Mouse (Mus musculus): ENCODE results near the gene Sec22c. TPM values are rescaled to one million over a fixed set of nuclear protein-coding genes. Genes with fewer than 3 reads are reported as not detected.

Sec22c gene
- polyA plus RNA-seq (2015; fragmentation: Nextera tagmentation; extraction: Ambion mirVana): 29.9 and 35.1 TPM in 2 replicates

DNA sequence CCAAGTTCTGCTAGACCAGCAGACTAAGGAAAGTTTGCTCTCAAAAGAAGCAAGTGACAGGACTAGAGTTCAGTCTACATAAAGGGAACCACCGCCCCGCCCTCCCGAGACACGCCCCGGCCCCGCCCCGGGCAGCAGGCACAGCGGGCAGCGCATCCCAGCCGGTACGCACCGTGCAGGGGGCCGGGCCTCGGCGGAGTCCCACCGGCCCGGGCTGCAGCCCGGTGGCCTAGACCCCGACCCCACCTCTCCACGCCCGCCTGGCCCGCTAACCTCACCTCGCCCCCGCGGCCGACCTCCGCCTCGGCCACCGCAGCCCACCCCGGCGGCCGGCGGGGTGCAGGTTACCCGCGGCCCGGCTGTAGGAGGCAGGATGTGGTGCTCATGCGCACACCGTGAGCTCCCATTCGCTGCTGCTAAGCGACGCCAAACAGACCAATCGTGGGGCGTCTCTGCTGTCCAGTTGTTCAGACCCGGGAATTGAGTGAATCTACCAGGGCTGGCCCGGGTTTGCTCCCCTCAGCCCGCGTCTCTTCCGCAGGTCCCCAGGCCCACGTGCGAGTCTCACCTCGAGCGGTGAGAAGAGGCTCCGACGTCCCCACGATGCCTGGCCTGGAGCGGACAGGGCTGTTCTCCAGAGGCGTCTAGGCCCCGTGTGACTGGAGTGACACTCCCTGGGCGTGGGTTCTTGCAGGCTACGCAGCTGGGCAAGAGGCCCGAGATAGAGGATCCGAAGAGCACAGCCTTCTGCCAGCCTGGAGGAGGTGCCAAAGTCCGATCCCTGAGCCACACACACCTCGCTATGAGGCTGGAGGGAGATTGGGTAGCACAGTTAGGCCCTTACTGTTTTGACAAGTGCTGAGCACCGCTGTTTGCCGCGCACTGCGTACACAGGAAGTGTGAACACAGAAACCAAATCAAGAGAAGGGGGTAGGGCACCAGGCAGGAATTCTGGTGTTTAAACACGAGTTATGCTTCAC, at the start of gene Sec22c:
TSS of gene Sec22c (minus strand) at position 845 of the 980 bp plus-strand sequence.
- Histone ChIP-seq H3K4me3 (peak within 1 kb of the TSS; percentile 86), H3K9me3 (replicated peaks) (no peaks in the 10 kb centered on the region), H3K4me1 (peaks cover 21% of the 10 kb centered on the region), H3K36me3 (ENCODE audit: poor library complexity, severe bottlenecking) (peaks cover 3% of the 10 kb centered on the region), H3K27ac (peak within 1 kb of the TSS; percentile 75), H3K4me2 (peak within 1 kb of the TSS; percentile 94), H3K27me3 (no peaks in the 10 kb centered on the region), H3K9ac (peak within 1 kb of the TSS; percentile 86)
- ATAC-seq: peak; percentile 98
- 1% methylated on average over 68 of the region's 69 CpGs for WGBS

DNA sequence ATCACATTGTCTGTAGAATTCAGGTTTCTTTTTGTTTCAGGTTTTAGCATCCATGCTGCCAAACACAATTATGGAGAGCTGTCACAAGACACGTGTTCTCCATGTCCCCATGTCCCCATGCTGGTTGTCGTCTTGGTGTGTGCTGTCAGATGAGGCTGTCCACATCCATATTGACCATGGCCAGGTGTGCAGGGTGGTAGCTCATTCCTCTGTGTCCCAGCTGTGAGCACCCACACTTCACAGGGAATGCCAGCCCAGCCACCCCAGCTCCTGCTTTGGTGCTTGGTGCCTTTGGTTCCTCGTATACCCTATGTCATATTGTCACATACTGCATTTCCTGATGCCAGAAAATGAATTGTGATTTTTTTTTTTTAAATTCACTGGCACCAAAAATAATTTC, 49.3 kb upstream of the Sec22c start:
- peaks cover 68% of the 10 kb centered on the region for H3K36me3 ChIP-seq (ENCODE audit: poor library complexity, severe bottlenecking)
- peaks cover 14% of the 10 kb centered on the region for H3K4me1 ChIP-seq
- no peak overlapping the region for H3K4me2 ChIP-seq
- no peak overlapping the region for H3K9ac ChIP-seq
- H3K27ac ChIP-seq: no peak overlapping the region
- no peaks in the 10 kb centered on the region for H3K9me3 ChIP-seq (replicated peaks)
- 92% methylated on average over 3 of the region's 3 CpGs for WGBS
- ATAC-seq: no peak
- no peak overlapping the region for H3K4me3 ChIP-seq
- H3K27me3 ChIP-seq: no peaks in the 10 kb centered on the region

- no peaks in the 10 kb centered on the region for H3K9me3 ChIP-seq (replicated peaks)
- H3K9ac ChIP-seq: no peak overlapping the region
- WGBS: 93% methylated on average over 9 of the region's 9 CpGs
- H3K4me3 ChIP-seq: no peak overlapping the region
- H3K36me3 ChIP-seq (ENCODE audit: poor library complexity, severe bottlenecking): peaks cover 86% of the 10 kb centered on the region
- no peaks in the 10 kb centered on the region for H3K27me3 ChIP-seq
- ATAC-seq: no peak
- no peak overlapping the region for H3K27ac ChIP-seq
- no peaks in the 10 kb centered on the region for H3K4me1 ChIP-seq
- H3K4me2 ChIP-seq: no peak overlapping the region
Observed at GRCm38 (mm10) chr9:121752774-121753173, 47.5 kb upstream of the Sec22c start.

GRCm38 (mm10) chr9:121744051-121744450, 38.8 kb upstream of the Sec22c start:
- H3K27ac ChIP-seq: no peak overlapping the region
- no peak overlapping the region; the same call in 1 of the 2 replicates for H3K9ac ChIP-seq
- H3K27me3 ChIP-seq: no peaks in the 10 kb centered on the region
- no peak overlapping the region for H3K4me3 ChIP-seq
- H3K4me1 ChIP-seq: no peaks in the 10 kb centered on the region
- WGBS: 91% methylated on average over 8 of the region's 8 CpGs
- H3K9me3 ChIP-seq (replicated peaks): no peaks in the 10 kb centered on the region
- ATAC-seq: no peak
- H3K36me3 ChIP-seq (ENCODE audit: poor library complexity, severe bottlenecking): peaks cover 81% of the 10 kb centered on the region
- H3K4me2 ChIP-seq: no peak overlapping the region

DNA sequence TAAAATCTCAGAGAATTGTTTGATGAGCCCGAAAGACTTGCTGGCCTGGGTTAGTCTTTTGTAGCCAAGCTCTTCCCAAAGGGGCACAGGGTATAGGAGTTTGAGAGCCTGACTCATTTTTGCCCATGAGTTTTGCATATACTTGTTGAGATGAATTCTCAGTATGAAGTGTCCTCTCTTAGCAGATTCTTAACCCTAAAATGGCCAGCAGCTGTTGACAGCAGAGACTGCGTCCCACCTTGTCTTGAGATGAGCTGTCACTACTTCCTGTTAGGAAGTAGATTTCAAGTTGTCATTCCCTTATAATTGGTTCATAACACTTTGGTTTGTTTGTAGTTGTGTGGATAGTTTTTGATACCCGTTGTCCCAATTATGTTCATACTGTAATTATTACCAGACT, 35.9 kb upstream of the Sec22c start:
- no peaks in the 10 kb centered on the region for H3K9me3 ChIP-seq (replicated peaks)
- no peaks in the 10 kb centered on the region for H3K27me3 ChIP-seq
- H3K36me3 ChIP-seq (ENCODE audit: poor library complexity, severe bottlenecking): peaks cover 57% of the 10 kb centered on the region
- H3K4me3 ChIP-seq: no peak overlapping the region
- no peak overlapping the region; the same call in 1 of the 2 replicates for H3K27ac ChIP-seq
- no peak overlapping the region for H3K4me2 ChIP-seq
- WGBS: 93% methylated on average over 3 of the region's 3 CpGs
- no peak for ATAC-seq
- H3K4me1 ChIP-seq: no peaks in the 10 kb centered on the region
- no peak overlapping the region for H3K9ac ChIP-seq

GRCm38 (mm10) chr9:121740490-121740889, 35.2 kb upstream of the Sec22c start:
- WGBS: 92% methylated on average over 6 of the region's 6 CpGs

DNA sequence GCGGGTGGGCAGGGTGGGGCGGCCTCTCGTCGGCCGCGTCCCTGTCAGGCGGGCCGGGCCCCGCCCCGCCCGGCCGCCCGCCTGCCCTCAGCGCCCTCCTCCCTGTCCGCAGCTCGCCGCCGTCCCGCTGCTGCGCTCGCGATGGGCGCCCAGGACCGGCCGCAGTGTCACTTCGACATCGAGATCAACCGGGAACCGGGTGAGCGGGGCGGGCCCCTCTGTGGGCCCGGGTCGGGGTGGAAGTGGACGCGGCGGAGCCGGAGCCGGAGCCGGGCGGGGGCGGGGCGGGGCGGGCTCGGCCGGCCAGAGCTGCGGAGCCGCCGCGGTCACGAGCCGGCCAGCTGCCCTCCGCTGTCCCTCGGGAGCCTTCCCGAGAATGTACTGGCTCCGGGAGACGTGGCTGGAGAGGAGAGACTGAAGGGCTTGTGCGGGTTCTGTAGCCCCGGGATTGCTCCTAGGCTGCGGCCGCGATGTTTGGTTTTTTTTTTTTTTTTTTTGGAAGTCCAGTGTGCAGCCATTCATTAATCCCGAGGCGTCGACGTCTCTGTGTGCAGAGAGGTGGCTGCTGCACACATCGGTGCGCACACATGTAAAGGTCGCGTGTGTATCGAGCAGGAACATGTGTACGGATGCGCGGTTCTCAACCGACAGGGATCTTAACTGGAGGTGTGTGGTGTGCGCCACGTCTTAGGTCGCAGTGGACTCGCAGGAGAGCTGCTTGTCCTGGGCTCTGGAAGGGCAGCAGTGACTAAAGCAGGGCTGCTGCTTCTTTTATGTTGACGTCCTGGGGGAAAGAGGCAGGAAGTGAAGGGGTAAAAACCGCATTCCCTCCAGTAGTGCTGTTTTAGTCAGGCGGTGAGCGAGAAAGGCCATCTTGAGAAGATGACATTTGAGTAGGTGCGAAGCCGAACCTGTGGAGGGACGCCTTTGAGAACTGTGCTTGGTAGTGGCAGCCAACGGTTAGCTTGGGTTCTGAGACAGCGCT, 14.3 kb upstream of the Sec22c start:
- H3K36me3 ChIP-seq (ENCODE audit: poor library complexity, severe bottlenecking): no peaks in the 10 kb centered on the region
- H3K27me3 ChIP-seq: no peaks in the 10 kb centered on the region
- under 1% methylated on average over 62 of the region's 87 CpGs for WGBS
- peak overlapping the region; percentile 97 for H3K9ac ChIP-seq
- peak; percentile 66; the same call in 1 of the 2 replicates for ATAC-seq
- peak overlapping the region; percentile 91 for H3K4me3 ChIP-seq
- H3K4me2 ChIP-seq: peak overlapping the region; percentile 97
- peaks cover 17% of the 10 kb centered on the region for H3K4me1 ChIP-seq
- no peaks in the 10 kb centered on the region for H3K9me3 ChIP-seq (replicated peaks)
- H3K27ac ChIP-seq: peak overlapping the region; percentile 93

More at GRCm38 (mm10) chr9:121740490-121740889, 35.2 kb upstream of the Sec22c start:
- Histone ChIP-seq H3K4me1 (no peaks in the 10 kb centered on the region), H3K36me3 (ENCODE audit: poor library complexity, severe bottlenecking) (peaks cover 52% of the 10 kb centered on the region), H3K27me3 (no peaks in the 10 kb centered on the region), H3K9ac (no peak overlapping the region), H3K4me2 (no peak overlapping the region), H3K27ac (no peak overlapping the region), H3K4me3 (no peak overlapping the region), H3K9me3 (replicated peaks) (no peaks in the 10 kb centered on the region)
- no peak for ATAC-seq

DNA sequence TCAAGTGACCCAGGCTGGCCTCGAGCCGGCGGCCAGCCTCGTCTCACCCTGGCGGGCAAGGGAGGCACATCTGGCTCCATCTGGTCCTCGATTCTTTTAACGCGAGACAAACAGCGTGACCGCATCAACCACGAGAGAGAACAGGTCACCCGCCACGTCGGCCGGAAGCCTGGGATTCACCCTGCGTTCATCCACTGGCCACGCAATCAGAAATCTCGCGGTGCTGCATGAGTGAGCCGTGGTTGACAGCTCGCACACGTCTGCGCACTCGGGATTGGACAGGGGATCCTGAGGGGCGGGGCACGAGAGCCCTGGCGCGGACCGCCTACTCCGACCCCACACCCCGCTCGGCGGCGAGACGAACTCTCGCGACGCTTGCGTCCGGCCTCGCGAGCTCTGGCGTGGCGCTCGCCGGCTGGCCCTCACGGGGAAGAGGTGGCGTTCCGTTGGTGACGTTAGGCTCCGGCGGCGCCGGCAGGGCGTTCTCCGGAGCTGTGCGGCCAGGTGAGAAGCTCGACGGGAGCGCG, 13.6 kb upstream of the Sec22c start, which contains the start of gene Nktr:
TSS of gene Nktr (plus strand) at position 378 of the 527 bp plus-strand sequence.
- Histone ChIP-seq H3K36me3 (ENCODE audit: poor library complexity, severe bottlenecking) (no peaks in the 10 kb centered on the region), H3K9me3 (replicated peaks) (no peaks in the 10 kb centered on the region), H3K9ac (peak within 1 kb of the TSS; percentile 97), H3K27me3 (no peaks in the 10 kb centered on the region), H3K4me2 (peak within 1 kb of the TSS; percentile 97), H3K4me3 (peak within 1 kb of the TSS; percentile 91), H3K4me1 (peaks cover 17% of the 10 kb centered on the region), H3K27ac (peak within 1 kb of the TSS; percentile 93)
- WGBS: under 1% methylated on average over 30 of the region's 61 CpGs
- peak; percentile 100 for ATAC-seq

DNA sequence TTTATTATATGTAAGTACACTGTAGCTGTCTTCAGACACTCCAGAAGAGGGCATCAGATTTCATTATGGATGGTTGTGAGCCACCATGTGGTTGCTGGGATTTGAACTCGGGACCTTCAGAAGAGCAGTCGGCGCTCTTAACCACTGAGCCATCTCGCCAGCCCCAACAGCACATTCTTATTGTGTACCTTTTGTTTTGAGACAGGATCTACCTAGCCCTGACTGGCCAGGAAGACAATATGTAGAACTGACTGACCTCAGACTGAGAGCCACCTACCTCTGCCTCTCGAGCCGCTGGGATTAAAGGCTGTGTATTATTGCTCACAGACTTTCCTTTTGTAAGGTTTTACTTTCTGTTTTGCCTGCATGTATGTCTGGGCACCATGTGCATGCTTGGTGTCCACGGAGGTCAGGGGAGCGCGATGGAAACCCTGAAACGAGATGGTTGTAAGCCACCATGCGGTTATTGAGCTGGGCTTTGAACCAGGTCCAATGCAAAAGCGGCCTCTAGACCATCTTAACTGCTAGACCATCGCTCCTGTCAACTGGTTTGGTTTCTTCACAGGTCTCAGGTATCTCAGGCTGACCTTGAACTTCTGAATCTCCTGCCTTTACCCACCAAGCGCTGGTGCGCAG, 12.9 kb upstream of the Sec22c start:
- Histone ChIP-seq H3K4me1 (peaks cover 17% of the 10 kb centered on the region), H3K9ac (peak overlapping the region; percentile 70), H3K27me3 (no peaks in the 10 kb centered on the region), H3K9me3 (replicated peaks) (no peaks in the 10 kb centered on the region), H3K36me3 (ENCODE audit: poor library complexity, severe bottlenecking) (peaks cover 6% of the 10 kb centered on the region), H3K27ac (peak overlapping the region; percentile 82), H3K4me3 (peak overlapping the region; percentile 91), H3K4me2 (peak overlapping the region; percentile 97)
- 66% methylated on average over 15 of the region's 15 CpGs for WGBS
- ATAC-seq: peak; percentile 2; the same call in 1 of the 2 replicates

- Histone ChIP-seq H3K27me3 (no peaks in the 10 kb centered on the region), H3K9ac (no peak overlapping the region), H3K27ac (no peak overlapping the region), H3K36me3 (ENCODE audit: poor library complexity, severe bottlenecking) (peaks cover 16% of the 10 kb centered on the region), H3K9me3 (replicated peaks) (no peaks in the 10 kb centered on the region), H3K4me3 (no peak overlapping the region), H3K4me2 (no peak overlapping the region), H3K4me1 (peaks cover 17% of the 10 kb centered on the region)
- ATAC-seq: no peak
- WGBS: 88% methylated on average over 2 of the region's 2 CpGs
Observed at GRCm38 (mm10) chr9:121717048-121717447, 11.8 kb upstream of the Sec22c start.

GRCm38 (mm10) chr9:121710584-121710975, 5.3 kb upstream of the Sec22c start:
- Histone ChIP-seq H3K27me3 (no peaks in the 10 kb centered on the region), H3K4me2 (peak overlapping the region; percentile 89), H3K9me3 (replicated peaks) (no peaks in the 10 kb centered on the region), H3K36me3 (ENCODE audit: poor library complexity, severe bottlenecking) (peaks cover 16% of the 10 kb centered on the region), H3K27ac (peak overlapping the region; percentile 88), H3K4me1 (peaks cover 16% of the 10 kb centered on the region), H3K4me3 (peak overlapping the region; percentile 92), H3K9ac (peak overlapping the region; percentile 91)
- whole genome bisulfite sequencing: under 1% methylated on average over 18 of the region's 18 CpGs
- peak; percentile 26 for ATAC-seq

Data from forebrain, embryonic 13.5 days (tissue).